Mouse (Mus musculus): ENCODE measurements at regions not wholly inside any gene's neighbourhood (a gene's known extent, or its start where the extent isn't known, plus 50 kb on each side); places are given as distances from the start of the nearest gene placed in this dataset.

GRCm38 (mm10) chr2:40342579-40342978 is 1116.3 kb upstream of the Ppp6c start:
- DNase-seq (ENCODE audit: low read depth, low spot score) = no peak

DNA sequence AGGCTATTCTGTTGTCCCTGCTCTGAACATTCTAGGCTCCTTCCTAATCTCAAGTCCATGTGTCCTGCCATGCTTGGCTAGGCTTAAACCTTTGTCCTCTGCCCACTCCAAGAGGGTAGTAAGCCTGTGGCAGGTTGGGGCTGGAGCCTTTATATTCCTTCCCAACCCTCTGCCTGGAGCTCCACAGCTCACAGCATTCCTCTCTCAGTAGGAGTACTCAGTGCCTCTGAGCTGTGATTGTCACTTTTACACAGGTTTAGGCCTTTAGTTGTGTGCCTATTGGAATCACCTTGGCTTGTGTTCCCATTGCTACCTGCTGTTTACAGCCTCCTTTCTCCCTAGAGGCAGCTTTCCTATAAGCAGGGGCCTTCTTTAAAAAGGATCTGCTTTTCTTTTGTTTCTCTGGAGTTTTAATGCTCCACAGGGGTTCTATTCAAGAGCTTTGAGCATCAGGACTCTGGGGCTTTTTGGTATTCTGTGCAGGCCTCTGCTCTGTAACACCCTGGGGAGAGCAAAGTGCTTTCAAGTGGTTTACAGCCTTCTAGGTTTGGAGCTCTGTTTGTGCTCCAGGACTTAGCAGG is 1106.1 kb upstream of the Ppp6c start:
- peak; percentile 2 for DNase-seq (ENCODE audit: low read depth, low spot score)

DNA sequence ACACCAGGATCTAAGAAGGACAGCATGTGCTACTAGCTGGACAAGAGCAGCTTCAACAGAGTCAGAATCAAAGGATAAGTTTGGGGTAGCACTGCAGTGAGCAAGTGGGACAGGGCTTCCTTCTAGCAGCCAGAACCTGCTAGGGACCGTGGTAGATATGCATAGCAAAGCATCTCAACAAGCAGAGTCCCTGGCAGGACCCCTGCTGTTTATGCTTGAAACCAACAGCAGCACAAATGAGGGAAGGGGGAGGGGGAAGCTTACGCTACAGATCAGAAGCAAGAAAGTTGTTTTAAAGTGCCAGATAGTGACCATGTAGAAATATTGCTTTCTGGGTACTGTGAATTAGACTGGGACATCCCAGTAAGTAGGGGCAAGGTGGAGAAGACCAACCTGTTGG is 1095.3 kb upstream of the Ppp6c start:
- peak; percentile 2 for DNase-seq (ENCODE audit: low read depth, low spot score)

- no peak for DNase-seq (ENCODE audit: low read depth, low spot score)
Measured at GRCm38 (mm10) chr2:40320710-40321441, 1094.6 kb upstream of the Ppp6c start.

All from mesoderm, embryonic 11.5 days (tissue).